Mouse (Mus musculus) bone marrow macrophage, adult 2 months (primary cell): ENCODE data around the gene Dst.

Experiments
- CTCF ChIP-seq: IDR thresholded peaks from 2 replicates; pipeline ENCODE4 v1.5.1; 2012; ENCODE audit warnings: low read depth, mild to moderate bottlenecking, low read length, moderate library complexity
- POLR2A ChIP-seq: IDR thresholded peaks from 2 replicates; pipeline ENCODE4 v1.6.1; 2012; ENCODE audit warnings: mild to moderate bottlenecking, low read depth, low read length, borderline replicate concordance

DNA sequence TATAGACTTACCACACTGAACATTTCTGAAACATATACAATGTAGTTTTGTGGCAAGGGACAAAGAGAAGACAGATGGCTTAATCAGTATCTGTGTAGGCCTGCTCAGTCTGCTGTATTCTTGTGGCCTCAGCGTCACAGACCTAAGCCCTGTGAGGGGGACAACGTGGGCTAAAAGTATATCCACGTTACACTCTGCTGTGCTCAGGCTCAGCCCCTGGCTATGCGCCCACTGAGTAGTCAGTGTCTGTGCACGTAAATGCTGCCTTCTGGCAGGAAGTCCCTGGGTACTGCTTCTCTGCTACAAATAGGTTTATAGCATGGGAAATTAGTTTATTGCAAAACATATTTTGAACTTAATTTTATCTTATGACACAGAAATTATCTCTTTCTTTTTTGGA, 186.3 kb downstream of the Dst start:
- TF ChIP-seq POLR2A: no peak
- TF ChIP-seq CTCF: no peak
